ENCODE assay signal across 15 mouse cellular contexts in genomic region chr9:53754801-53755200, GRCm38 (mm10).
"Had no signal": no experiment of that assay in that cellular context is flagged by ENCODE, and none has a peak within 500 bp of the region (broad histone marks: within the 10 kb centered on the region; RNA-seq: fewer than 3 reads in every experiment).

No protein-coding gene starts in this region.

- H3K27ac ChIP-seq: neural tube, embryonic 13.5 days; neural tube, embryonic 15.5 days; stomach, embryonic 15.5 days; stomach, postnatal 0 days had no signal

- H3K27me3 ChIP-seq: stomach, embryonic 15.5 days had no signal

- DNase-seq: retina, postnatal 1 day; right cerebral cortex, adult 18-20 months; right cerebral cortex, postnatal 14 days; right cerebral cortex, postnatal 25 days; spleen, adult 18-20 months; thymus, adult 18-20 months; thymus, adult 2 months; thymus, postnatal 14 days; thymus, postnatal 25 days; thymus, postnatal 36 days; thymus, postnatal 4 days had no signal

- H3K4me1 ChIP-seq: neural tube, embryonic 13.5 days; neural tube, embryonic 15.5 days; stomach, embryonic 15.5 days had no signal

- H3K36me3 ChIP-seq: neural tube, embryonic 13.5 days; neural tube, embryonic 15.5 days; stomach, embryonic 15.5 days had no signal

- H3K9ac ChIP-seq: neural tube, embryonic 13.5 days; neural tube, embryonic 15.5 days; stomach, embryonic 15.5 days had no signal

- H3K4me3 ChIP-seq: neural tube, embryonic 13.5 days; neural tube, embryonic 15.5 days; stomach, embryonic 15.5 days had no signal

- H3K4me2 ChIP-seq: neural tube, embryonic 13.5 days; neural tube, embryonic 15.5 days; stomach, embryonic 15.5 days had no signal

- H3K9me3 ChIP-seq: neural tube, embryonic 13.5 days; neural tube, embryonic 15.5 days; stomach, embryonic 15.5 days had no signal
